Mouse (Mus musculus) brown adipose tissue, adult 24 weeks (tissue): Measurements from ENCODE around the gene Kank1. TPM values are rescaled to one million over a fixed set of nuclear protein-coding genes. Genes with fewer than 3 reads are reported as not detected.

Source experiments
- H3K27ac ChIP-seq: fragments of 200-500 bp; replicated peaks from 2 replicates; pipeline ENCODE4 v1.5.1; 2012; ENCODE audit warnings: low read depth, mild to moderate bottlenecking, low read length
- H3K4me1 ChIP-seq: fragments of 200-500 bp; 2 replicates; pipeline ENCODE4 v1.6.1; 2012; ENCODE audit warnings: low read length, mixed read lengths; ENCODE audit not compliant: control insufficient read depth, insufficient read depth, insufficient read length
- H3K4me3 ChIP-seq: fragments of 200-500 bp; 2 replicates; pipeline ENCODE4 v1.5.1; 2012; ENCODE audit warnings: low read depth, mild to moderate bottlenecking, low read length, moderate library complexity; ENCODE audit not compliant: insufficient read depth
- polyA plus RNA-seq: library from polyadenylated mRNA; stranded (reverse); fragments of >200 nt; gene quantifications from 2 replicates; pipeline ENCODE4 v1.2.4, GENCODE M21; 2012; ENCODE audit not compliant: missing spikeins, insufficient read depth, insufficient read length

The Kank1 gene
- polyA plus RNA-seq, 1 experiment = 18.0 TPM

- Histone ChIP-seq H3K27ac (no peak overlapping the region), H3K4me1 (no peaks in the 10 kb centered on the region), H3K4me3 (no peak overlapping the region)
Observed at GRCm38 (mm10) chr19:25315458-25315889, 78.7 kb downstream of the Kank1 start.

GRCm38 (mm10) chr19:25315993-25316392 lies 79.2 kb downstream of the Kank1 start:
- Histone ChIP-seq H3K27ac (no peak overlapping the region), H3K4me3 (no peak overlapping the region), H3K4me1 (no peaks in the 10 kb centered on the region)

GRCm38 (mm10) chr19:25324265-25324664 lies 87.5 kb downstream of the Kank1 start:
- Histone ChIP-seq H3K4me3 (no peak overlapping the region), H3K4me1 (no peaks in the 10 kb centered on the region), H3K27ac (no peak overlapping the region)

- Histone ChIP-seq H3K4me1 (no peaks in the 10 kb centered on the region), H3K27ac (no peak overlapping the region), H3K4me3 (no peak overlapping the region)
Observed at GRCm38 (mm10) chr19:25325113-25326001, 88.6 kb downstream of the Kank1 start.

GRCm38 (mm10) chr19:25326002-25326300 lies 89.2 kb downstream of the Kank1 start:
- Histone ChIP-seq H3K4me3 (no peak overlapping the region), H3K4me1 (no peaks in the 10 kb centered on the region), H3K27ac (no peak overlapping the region)

- no peaks in the 10 kb centered on the region for H3K4me1 ChIP-seq
- no peak overlapping the region for H3K27ac ChIP-seq
- H3K4me3 ChIP-seq = no peak overlapping the region
Observed at GRCm38 (mm10) chr19:25327633-25328032, 90.9 kb downstream of the Kank1 start.

- no peaks in the 10 kb centered on the region for H3K4me1 ChIP-seq
- H3K4me3 ChIP-seq = no peak overlapping the region
- H3K27ac ChIP-seq = no peak overlapping the region
Observed at GRCm38 (mm10) chr19:25334360-25334759, 97.6 kb downstream of the Kank1 start.

GRCm38 (mm10) chr19:25336731-25337130 lies 100.0 kb downstream of the Kank1 start:
- H3K27ac ChIP-seq = no peak overlapping the region
- no peak overlapping the region for H3K4me3 ChIP-seq
- H3K4me1 ChIP-seq = no peaks in the 10 kb centered on the region

- no peaks in the 10 kb centered on the region for H3K4me1 ChIP-seq
- H3K27ac ChIP-seq = no peak overlapping the region
- no peak overlapping the region for H3K4me3 ChIP-seq
Observed at GRCm38 (mm10) chr19:25340630-25341620, 104.2 kb downstream of the Kank1 start.

- no peaks in the 10 kb centered on the region for H3K4me1 ChIP-seq
- H3K27ac ChIP-seq = no peak overlapping the region
- no peak overlapping the region for H3K4me3 ChIP-seq
Observed at GRCm38 (mm10) chr19:25342026-25342425, 105.3 kb downstream of the Kank1 start.

GRCm38 (mm10) chr19:25343657-25344322 lies 107.0 kb downstream of the Kank1 start:
- H3K4me3 ChIP-seq = peak overlapping the region; percentile 27; the same call in 1 of the 2 replicates
- no peaks in the 10 kb centered on the region for H3K4me1 ChIP-seq
- no peak overlapping the region for H3K27ac ChIP-seq

- Histone ChIP-seq H3K27ac (no peak overlapping the region), H3K4me3 (no peak overlapping the region)
Observed at GRCm38 (mm10) chr19:25344371-25344770, 107.6 kb downstream of the Kank1 start.

GRCm38 (mm10) chr19:25345972-25346371 lies 109.2 kb downstream of the Kank1 start:
- no peaks in the 10 kb centered on the region for H3K4me1 ChIP-seq
- no peak overlapping the region for H3K4me3 ChIP-seq
- no peak overlapping the region for H3K27ac ChIP-seq

More at GRCm38 (mm10) chr19:25344371-25344770, 107.6 kb downstream of the Kank1 start:
- H3K4me1 ChIP-seq = no peaks in the 10 kb centered on the region

- Histone ChIP-seq H3K4me3 (no peak overlapping the region), H3K4me1 (no peaks in the 10 kb centered on the region), H3K27ac (no peak overlapping the region)
Observed at GRCm38 (mm10) chr19:25347515-25347914, 110.7 kb downstream of the Kank1 start.
